Mouse (Mus musculus): ENCODE results near the gene Fgf3.

GRCm38 (mm10) chr7:144892322-144892721, 54.4 kb downstream of the Fgf3 start:
- TF ChIP-seq CTCF (IDR thresholded peaks at IDR 0.05; ENCODE audit: control insufficient read depth, insufficient read depth, insufficient read length) (no peak), MAX (IDR thresholded peaks at IDR 0.05) (no peak), MYOD1 (IDR thresholded peaks at IDR 0.05; ENCODE audit: control insufficient read depth, insufficient read length, low read depth) (no peak), USF1 (IDR thresholded peaks at IDR 0.05; ENCODE audit: low read depth) (no peak), CEBPB (IDR thresholded peaks at IDR 0.05; ENCODE audit: low read depth) (no peak)
